Mouse (Mus musculus) CD4-positive helper T cell, adult 2 months (primary cell): ENCODE data around the gene Olfr568.

Experiments used
- DNase-seq: peaks from one replicate; pipeline ENCODE4 v3.0.0-alpha.2; 2012; ENCODE audit warnings: low read depth, missing footprints, low spot score

The Olfr568 gene

GRCm38 (mm10) chr7:102876822-102877221 is at the start of gene Olfr568:
Gene Olfr568 (plus strand): TSS chr7:102877122.
- DNase-seq, result no peak

DNA sequence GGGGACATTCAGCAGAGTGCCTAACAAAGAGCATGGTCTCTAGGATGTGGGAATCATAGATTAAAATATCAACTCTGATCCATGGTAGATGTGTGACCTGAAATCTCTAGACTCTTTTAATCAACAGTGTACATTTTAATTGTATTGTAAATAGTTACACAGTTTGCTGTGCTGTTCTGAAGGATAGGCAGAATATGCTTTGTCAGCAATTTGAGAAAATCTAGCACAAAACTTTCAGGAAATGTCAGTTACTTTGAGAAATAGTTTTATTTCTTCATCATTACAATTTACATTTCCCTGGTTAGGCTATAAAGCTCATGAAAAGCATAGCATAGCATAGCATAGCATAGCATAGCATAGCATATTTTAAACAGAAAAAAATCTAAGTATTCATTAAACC is 21.1 kb upstream of the Olfr568 start:
- DNase-seq, result no peak

GRCm38 (mm10) chr7:102858665-102859064 is 18.3 kb upstream of the Olfr568 start, which contains the start of gene Olfr566:
Gene Olfr566 (minus strand): TSS chr7:102858765.
- DNase-seq, result no peak

DNA sequence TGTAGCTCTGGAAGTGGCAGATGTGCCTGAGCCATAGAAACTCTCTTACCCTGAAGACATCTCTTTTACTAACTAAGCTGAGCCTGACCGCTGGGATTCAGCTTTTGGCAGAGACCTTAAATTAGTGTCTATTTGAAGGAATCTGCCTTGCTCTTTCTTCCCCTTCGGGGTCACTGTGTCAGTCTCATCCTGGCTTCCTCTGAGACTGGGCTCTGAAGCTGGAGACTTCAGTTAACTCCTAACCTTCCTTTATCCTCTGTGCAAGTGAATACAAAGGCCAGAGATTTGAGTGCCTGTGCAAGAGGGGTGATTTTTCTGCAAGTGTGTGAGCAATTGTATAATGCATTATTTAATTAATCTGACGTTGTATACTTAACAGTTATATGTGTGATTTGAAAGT is 13.9 kb downstream of the Olfr568 start, which contains the start of gene Olfr569:
Olfr569 (minus strand) TSS at position 101 of the 400 bp plus-strand sequence.
- DNase-seq, result no peak

GRCm38 (mm10) chr7:102915261-102915660 is 38.3 kb downstream of the Olfr568 start:
- no peak for DNase-seq

GRCm38 (mm10) chr7:102916405-102916804 is 39.5 kb downstream of the Olfr568 start:
- DNase-seq, result no peak

DNA sequence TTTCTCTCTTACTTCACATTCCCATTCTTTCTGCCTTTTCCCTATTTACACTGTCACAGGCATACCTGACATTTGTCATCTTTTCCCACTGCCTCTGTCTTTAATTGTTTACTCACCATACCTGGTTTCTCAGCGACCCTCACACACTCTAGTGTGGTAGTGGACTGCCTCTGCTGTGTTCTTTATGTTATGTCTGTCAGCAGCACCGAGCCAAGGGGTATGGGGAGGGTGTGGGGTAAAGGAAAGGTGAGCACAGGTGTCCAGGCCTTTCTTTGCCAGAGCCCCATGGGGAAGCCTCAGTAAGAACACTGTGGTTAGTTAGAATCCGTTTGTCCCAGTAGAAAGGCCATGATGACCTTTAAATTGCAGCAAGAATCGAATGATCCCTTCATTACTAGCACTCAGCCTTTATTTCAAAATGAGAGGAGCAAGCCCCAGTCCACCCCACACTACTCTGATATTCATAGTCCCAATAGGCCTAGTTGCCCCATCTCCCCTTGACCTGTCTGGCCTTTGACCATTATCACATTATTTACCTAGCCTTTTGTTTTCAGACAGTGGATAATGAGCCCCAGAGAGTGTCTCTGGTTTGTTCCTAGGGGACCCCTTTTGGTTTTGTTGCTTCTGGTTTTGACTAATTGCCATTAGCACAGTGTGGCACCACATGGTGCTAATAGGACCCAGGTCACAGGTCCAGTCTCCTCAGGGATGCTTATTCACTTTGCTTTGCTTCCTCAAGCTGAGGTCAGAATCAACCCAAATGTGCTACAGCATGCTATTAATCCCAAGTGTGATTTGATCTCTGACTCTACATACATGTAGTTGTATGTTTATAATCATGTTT is 40.3 kb downstream of the Olfr568 start, which contains the start of gene Olfr571:
Olfr571 (minus strand) TSS at position 505 of the 844 bp plus-strand sequence.
- DNase-seq, result peak; percentile 1

GRCm38 (mm10) chr7:102919632-102920031 is 42.7 kb downstream of the Olfr568 start:
- peak; percentile 37 for DNase-seq

GRCm38 (mm10) chr7:102924109-102924508 is 47.2 kb downstream of the Olfr568 start, which contains the start of gene Olfr572:
Gene Olfr572 (plus strand): TSS chr7:102924409.
- no peak for DNase-seq

- DNase-seq, result no peak
These were observed 50.2 kb downstream of the Olfr568 start for GRCm38 (mm10) chr7:102927105-102927504.
